Mouse (Mus musculus): ENCODE measurements around the gene Pcca.
"Not testable (repeated sequence)": the region's sequence is repeated elsewhere in the genome, so short reads cannot be mapped to it uniquely, and the experiment has no call there.

The Pcca gene

DNA sequence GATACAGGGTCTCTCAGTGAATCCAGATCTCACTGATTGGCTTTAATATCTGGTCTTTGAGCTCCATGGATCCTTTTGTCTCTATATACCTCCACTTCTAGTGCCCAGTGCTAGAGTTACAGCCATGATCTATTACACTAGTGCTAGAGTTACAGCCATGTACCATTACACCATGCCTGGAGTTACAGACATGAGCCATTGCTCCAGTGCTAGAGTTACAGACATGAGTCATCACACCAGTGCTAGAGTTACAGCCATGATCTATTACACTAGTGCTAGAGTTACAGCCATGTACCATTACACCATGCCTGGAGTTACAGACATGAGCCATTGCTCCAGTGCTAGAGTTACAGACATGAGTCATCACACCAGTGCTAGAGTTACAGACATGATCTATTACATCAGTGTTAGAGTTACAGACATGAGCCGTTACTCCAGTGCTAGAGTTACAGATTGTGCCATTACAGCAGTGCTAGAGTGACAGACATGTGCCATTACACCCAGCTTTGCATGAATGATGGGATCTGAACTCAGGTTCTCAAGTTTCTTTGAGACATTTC is 26.8 kb downstream of the Pcca start:
- not testable (repeated sequence) for DNase-seq (ENCODE audit: low read depth, low spot score)

DNA sequence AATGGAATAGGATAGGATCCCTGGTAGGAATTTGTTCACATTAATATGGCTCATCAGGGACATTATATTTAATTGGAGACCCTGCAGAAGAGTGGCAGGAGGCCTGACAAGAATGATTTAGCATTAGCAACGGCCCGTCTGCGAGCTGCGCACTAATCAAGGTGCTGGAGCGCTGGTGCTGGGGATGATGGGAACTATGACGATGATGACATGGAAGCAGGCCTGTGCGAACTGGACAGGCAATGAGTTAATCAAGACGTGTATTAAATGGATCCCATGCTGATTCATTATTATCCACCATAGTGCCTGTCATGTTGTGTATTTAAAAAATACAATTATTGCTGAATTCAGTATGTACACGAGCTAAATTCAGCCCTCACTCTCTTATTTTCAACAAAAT is 36.7 kb downstream of the Pcca start:
- no peak for DNase-seq (ENCODE audit: low read depth, low spot score)

DNA sequence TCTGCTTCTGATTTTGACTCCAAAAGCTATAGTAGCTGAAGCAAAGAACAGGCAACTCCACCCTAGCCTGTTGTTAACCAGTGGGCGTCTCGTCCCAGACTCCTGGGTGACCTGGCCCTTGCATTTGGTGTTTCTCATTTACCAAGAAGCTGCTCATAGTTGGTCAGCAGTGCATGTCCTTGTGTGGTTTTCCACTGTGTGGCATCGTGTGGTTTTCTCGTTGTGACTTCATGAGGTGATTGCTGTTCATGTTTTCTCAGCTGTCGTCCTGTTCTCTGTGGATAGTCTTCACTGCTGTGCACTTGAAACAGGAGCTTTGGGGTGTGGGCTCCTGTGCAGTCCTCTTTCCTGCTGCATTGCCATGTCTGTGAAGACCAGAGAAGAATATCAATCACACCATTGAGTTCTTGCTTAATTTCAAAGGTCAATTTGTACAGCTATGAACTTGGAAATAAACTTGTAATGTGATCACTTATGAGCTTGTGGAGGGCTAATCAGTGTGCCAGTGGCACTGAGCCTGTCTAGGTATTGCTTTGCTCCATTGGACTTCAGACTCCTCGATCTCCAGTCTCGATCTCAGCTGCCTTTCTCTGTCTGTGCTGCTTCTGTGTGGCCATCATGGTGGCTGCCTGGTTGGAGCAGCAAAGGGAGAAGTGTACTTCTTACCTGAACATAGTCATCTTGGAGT is 40.1 kb downstream of the Pcca start:
- DNase-seq (ENCODE audit: low read depth, low spot score), result no peak

DNA sequence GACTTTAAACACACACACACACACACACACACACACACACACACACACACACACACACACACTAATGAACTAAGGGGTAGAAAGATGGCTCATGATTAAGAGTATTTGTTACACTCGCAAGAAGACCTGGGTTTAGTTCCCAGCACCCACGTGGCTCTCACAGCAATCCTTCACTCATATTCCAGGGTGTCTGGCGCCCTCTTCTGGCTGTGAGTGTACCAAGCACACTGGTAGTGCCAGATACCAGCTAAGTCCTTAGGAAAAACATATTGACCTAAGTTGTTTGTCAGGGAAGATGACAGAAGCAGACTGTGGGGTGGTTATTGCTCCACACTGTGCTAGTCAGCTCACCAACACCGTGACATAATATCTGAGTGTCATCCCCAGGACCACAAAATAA is 43.7 kb downstream of the Pcca start:
- DNase-seq (ENCODE audit: low read depth, low spot score), result no peak

DNA sequence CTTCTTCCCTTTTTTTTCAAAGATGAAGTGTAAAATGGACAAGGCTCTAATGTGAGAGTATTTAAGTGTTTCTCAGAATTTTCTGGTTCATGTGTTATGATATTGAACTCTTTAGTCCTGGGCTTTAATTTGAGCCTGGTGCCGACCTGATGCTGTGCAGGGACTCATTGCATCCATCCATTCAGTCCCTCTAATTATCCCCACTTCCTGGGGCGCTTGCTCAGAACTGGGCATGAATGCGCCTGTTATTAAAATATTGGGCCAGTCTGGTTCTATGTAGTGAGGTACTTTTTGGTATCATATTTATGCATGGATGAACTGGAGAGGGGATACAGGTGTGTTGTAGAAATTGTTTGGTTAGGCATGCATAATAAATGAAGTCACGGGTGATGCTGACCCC is 47.9 kb downstream of the Pcca start:
- DNase-seq (ENCODE audit: low read depth, low spot score), result no peak

DNA sequence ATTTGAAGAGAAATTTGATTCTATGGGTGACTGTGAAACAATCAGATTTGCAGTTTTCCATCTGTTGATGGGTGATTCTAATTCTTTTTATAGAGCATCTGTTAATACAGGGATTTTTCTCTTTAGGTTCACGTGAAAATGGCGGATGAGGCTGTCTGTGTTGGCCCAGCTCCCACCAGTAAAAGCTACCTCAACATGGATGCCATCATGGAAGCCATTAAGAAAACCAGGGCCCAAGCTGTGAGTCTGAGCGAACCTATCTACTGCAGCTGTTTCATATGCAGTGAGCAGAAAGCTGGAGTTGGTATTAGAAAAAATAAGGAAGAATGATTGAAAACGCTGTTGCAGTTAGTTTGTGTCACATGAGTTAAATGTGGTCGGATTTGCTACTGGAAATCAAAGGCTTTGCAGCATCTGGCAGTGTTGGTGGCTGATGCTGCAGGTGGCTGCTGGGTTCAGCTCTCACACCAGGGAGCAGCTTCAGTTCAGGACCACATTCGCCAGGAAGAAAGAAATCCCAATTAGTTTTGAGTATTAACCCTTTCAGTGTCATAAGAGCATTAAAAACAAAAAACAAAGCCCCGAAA is 48.5 kb downstream of the Pcca start:
- no peak for DNase-seq (ENCODE audit: low read depth, low spot score)

DNA sequence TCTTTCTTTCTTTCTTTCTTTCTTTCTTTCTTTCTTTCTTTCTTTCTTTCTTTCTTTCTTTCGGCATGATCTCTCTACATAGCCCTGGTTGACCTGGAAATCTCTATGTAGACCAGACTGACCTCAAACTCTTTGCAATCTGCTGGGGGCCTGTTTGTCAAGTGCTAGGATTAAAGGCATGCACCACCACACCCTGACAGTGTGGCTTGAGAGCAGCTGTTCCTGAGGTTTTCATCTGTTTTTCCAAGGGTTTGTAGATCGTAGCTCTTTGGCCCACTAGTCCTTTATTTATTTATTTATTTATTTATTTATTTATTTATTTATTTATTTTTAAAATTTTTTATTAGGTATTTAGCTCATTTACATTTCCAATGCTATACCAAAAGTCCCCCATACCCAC is 50.0 kb downstream of the Pcca start:
- not testable (repeated sequence) for DNase-seq (ENCODE audit: low read depth, low spot score)

DNA sequence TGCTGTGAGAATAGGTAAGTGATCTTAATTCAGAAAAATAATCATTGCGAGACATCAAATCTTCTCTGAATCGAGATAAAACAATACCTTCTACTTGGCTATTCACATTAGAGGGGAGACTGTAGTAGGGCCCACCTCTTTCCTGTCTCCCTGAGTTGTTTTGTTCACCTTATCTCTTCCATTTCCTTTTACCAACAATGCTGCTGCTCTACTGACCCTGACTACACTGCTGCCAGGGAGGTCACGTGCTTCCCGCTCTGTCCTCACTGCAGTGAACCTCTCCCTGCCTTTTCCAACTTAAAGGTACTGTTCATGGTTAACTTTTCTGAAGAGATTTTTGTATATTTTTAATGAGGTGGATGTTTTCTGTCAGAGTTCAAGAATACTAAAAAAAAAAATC is 52.8 kb downstream of the Pcca start:
- DNase-seq (ENCODE audit: low read depth, low spot score), result no peak

DNA sequence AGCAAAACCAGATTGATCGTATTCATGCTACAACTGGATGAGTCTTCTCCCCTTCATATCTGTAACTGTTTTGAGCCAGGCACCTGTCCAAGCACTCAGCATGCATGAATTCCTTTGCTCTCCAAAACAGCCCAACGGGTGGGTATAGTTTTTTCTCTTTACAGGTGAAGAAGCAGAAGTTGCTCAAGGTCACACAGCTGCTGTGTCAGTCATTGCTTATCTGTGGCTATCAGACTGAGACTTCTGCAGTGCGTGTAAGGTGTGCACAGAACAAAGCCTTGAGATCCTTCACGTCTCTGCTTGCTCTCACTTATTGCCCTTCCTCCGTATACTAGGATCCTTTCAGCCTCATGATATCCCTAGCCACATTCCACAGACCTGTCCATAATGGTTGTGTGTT is 63.4 kb downstream of the Pcca start:
- DNase-seq (ENCODE audit: low read depth, low spot score), result no peak

DNA sequence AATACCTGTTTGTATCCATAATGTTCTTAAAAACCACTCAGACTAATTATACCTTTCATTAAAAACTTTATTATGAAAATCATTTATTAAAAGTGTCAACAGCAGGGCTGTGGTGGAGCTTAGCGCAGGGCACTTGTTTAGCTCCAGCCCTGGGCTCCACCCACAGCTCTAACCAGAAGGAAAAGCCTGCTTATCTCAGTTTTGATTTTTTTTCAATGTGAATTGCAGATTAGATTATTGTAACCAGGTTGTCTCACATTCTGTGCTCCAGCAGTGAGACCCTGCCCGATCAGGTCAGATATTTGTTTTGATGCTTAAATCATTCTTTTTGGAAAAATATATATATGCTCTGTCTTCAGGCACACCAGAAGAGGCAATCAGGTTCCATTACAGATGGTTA is 64.7 kb downstream of the Pcca start:
- no peak for DNase-seq (ENCODE audit: low read depth, low spot score)

DNA sequence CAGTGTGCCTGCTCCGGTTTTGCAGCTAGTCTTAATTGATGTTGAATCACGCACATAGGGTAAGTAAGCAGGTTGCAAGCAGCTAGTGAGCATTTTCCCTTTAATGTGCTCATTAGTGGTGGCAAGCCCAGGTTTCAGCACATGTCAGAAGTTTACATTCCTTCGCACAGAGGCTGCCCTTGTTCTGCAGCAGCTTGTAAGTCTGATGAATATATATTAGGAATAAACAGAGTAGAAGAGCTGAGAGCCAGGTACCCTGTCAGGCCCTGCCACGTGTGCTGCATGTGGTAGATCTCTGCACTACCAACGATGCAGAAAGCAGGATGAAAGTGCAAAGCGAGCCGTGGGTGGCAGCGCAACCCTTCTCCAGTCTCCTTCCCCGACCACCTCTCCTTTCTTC is 65.7 kb downstream of the Pcca start:
- no peak for DNase-seq (ENCODE audit: low read depth, low spot score)

DNA sequence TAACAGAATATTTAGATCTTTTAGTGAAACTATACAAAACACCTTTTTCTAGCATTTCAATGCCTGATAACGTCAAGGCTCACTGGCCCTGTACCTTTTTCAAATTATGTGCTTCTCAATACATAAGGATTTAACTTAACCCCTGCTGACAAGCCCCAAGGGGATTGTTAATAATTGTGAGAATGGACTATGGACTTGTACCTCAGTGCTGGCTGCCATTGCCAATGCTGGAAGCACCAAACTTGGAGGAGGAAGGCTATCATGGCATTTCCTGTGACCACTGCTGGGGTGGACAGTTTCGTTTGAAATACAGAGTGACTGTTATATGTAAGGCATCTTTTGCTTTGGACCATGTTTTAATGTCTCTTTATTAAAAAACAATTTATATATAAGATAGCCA is 68.6 kb downstream of the Pcca start:
- no peak for DNase-seq (ENCODE audit: low read depth, low spot score)

DNA sequence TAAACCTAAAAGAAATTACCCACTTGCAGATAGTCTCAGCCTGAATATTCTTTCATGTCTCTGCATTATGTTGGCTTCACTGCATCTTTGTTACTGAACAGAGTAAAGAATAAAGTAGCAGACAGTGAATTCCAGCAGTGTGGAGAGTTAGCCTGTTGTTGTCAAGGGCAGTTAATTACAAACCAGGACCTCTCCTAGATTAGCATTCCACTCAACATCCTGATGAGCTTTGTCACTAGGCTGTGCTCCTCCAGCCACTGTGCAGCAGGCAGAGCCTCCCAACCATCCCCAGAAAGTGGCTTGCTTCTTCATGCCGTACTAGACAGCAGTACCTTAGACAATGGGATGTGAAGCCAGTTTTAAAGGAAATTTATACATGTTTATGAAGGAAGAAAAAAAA is 72.4 kb downstream of the Pcca start:
- no peak for DNase-seq (ENCODE audit: low read depth, low spot score)

DNA sequence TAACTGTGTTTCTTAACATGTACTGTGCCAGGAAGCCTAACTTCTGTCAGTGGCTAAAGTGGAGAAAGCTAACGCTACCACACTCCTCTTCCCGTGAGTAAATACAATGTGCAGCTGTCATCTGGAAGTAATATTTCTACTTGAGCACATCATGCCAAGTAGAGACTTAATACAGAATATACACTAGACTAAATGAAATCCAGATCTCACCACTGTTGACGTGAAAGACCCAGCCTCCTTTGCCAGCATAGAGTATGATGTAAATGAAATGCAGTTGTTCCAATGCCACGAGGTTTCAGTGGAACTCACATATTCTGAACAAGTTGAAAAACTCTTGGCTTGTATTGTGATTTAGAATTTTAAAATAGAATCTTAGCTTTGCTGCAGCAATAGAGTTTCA is 73.3 kb downstream of the Pcca start:
- DNase-seq (ENCODE audit: low read depth, low spot score), result no peak

DNA sequence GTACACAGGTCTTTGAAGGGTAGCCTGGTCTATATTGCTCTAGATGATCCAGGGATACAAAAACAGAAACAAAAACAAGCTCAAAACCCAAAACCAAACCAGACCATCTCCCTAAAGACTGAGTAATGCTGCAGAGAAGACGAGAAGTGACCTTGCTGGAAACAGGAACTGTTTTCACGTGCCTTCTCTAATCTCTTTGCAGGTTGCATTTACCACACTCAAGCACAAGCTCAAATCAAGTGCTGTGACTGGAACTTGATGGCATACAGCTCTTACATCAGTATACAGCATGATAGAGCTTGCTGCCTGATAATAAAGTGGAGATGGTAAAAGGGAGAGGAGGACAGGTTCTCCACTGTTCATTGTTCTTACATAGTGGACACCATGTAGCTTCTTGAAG is 74.2 kb downstream of the Pcca start:
- no peak for DNase-seq (ENCODE audit: low read depth, low spot score)

DNA sequence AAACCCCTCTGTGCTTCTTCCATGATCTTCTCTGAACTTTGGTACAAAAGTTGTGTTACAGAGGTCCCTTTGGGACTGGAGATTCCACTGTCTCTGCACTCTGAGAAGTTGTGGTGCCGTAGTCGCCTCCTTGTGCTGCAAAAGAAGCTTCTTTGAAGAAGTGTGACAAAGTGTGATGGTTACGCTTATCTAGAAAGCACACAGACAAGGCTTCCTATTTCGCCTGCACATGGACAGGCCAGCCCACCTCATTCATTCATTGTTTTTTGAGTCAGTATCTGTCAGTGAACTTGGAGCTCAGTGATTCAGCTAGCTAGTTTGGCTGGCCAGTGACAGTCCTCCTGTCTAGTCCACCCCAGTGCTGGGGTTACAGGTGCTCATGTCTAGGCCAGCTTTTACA is 76.9 kb downstream of the Pcca start:
- no peak for DNase-seq (ENCODE audit: low read depth, low spot score)

DNA sequence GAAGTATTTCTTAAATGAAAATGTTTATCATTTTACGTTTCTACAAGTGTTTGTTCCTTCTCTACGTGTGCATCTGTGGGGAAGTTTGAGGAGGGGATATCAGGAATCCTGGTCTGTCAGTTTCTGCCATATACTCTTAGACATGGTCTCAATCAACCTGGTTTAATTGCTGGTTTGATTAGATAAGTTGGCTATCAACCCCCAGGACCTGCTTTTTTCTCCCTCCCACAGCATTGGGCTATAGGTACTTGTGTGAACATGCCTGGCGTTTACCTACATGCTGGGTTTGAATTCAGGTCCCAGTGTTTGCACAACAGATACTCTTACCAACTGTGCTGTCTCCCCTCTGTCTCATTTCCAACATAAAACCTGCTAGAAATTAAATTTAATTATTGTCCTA is 78.2 kb downstream of the Pcca start:
- DNase-seq (ENCODE audit: low read depth, low spot score), result no peak

DNA sequence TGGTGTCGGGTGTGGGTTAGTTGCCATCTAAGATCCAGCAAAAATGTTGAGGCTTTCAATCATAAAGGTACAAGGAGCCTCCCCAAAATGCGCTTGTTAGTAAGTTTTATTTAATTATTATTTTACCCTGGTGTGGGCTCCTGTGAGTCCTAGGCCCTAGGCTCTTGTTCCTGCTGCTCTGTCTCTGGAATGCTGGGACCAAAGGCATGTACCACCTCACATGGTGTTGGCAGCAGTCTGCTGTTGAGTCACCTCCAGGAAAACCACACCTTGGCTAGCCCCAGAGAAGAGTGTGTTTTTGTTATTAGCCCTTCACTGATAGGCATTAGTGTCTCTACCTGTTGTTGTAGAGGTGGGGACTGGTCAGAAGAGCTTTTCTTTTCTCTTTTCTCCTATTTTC is 83.5 kb downstream of the Pcca start:
- DNase-seq (ENCODE audit: low read depth, low spot score), result no peak

DNA sequence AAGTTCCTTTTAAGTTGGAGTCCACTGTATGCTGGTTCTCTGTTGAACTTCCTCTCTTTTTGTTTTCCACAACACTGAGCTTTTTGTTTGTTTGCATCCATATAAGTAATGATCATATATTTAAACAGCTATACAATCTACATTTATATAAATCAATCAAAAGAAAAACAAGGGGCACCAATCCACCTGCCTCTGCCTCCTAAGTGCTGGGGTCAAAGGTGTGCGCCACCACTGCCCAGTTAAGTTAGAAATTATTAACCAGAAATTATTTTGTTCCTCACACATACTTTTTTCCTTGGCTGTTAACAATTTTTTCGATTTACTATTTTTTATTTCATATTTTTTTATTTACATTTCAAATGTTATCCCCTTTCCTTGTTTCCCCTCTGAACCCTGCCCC is 99.3 kb downstream of the Pcca start:
- no peak for DNase-seq (ENCODE audit: low read depth, low spot score)

DNA sequence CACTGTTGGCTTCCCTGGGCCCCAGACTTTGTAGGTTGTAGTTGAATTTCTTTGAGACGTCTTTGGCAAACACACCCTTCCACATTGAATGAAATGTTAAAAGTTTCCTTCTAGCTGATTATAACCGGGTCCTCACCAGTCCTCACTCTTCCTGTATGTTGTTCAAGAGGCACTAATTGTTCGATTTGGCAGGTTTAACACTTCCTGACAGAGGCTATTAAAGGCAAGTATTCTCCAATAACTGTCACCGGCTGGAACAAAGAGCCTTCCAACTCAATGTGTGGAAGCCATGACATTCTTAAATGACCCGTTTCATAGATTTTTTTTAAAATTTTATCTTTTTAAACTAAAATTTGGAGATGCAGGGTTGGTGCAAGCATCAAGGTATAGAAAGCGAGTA is 102.5 kb downstream of the Pcca start:
- no peak for DNase-seq (ENCODE audit: low read depth, low spot score)

DNA sequence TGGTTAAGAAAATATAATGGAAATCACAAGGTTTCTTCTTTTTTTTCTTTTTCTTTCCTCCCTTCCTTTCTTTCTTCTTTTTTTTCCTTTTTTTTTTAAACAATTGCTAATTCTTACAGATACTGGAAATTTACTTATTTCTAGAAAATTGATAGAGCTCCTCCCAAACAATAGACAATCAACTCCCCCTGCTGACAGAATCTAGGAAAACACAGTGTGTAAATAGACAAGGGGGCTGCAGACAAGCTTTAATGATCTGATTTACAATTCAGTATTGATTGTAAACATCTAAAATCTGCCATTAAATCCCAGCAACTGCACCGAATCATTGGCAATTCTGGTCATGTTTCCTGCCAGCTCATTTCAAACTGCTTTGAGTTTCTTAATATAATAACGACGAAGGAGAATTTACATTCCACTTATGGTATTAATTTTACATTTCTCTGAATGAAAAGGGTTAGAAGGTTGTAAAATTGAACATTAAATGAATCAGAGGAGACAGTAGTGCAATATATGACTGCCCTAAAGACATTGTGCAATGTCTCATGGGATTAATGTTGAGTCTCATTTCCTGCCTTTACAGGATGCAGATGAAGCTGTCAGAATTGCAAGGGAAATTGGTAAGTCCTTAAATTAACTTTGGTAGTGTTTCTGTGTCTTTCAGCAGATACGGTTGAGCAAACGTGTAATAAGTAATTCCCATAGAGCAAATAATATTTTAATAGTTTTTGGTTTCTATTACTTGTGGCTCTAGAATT is 103.9 kb downstream of the Pcca start:
- no peak for DNase-seq (ENCODE audit: low read depth, low spot score)

DNA sequence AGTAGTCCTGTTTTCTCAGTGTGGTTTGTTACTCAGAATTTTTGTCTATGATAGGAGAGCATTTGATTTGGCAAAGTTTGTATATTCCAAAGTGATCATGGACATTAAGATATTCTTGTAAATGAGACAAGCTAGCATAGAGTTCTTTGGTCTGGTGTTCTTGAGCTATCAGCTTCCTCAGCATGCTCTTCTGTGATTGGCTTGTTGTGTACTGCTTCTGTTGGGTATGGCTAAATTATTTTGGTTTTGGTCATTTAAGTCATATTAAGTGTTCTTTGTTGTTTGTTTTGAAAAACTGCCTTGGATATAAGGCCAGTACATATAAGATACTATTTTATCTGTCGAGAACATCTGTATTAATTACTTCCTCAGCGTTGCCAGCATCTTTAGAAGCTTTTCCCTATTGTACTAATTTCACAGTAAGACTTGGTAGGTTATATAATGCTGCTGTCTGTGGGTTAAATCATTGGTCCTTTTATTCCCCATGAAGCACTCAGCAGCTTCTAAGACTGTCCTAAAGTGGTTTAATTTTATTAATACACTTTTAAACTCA is 105.1 kb downstream of the Pcca start:
- no peak for DNase-seq (ENCODE audit: low read depth, low spot score)

DNA sequence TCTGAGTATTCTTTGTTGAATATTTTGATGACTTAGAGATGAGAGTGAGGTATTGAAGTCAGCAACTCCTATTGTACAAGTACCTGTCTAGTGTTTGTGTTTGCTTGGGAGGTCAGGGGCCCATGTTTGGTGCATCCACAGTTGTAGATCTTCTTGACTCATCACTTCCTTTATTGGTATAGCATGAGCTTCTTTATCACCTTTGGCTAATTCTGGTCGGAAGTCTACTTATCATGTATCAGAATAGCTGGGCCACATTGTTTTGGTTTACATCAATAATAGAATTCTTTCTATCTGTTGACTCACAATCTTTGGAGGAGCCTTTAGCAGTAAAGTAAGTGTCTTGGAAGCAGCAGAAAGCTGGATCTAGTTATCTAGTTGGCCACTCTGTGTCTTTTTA is 108.3 kb downstream of the Pcca start:
- DNase-seq (ENCODE audit: low read depth, low spot score), result no peak
